Mouse (Mus musculus) testis, adult 2 months (tissue): Measurements from ENCODE around the gene Lta. TPM values are rescaled to one million over a fixed set of nuclear protein-coding genes. Genes with fewer than 3 reads are reported as not detected.

Experiments used
- H3K27ac ChIP-seq: fragments of 200-500 bp; 2 replicates; pipeline ENCODE4 v1.5.1; 2012; ENCODE audit warnings: low read depth, low read length; ENCODE audit not compliant: control insufficient read depth, insufficient read depth
- H3K27me3 ChIP-seq: fragments of 200-500 bp; 2 replicates; pipeline ENCODE4 v1.6.1; 2012; ENCODE audit warnings: mild to moderate bottlenecking, low read length, moderate library complexity; ENCODE audit not compliant: control insufficient read depth, insufficient read depth
- H3K36me3 ChIP-seq: fragments of 200-500 bp; 2 replicates; pipeline ENCODE4 v1.6.1; 2012; ENCODE audit warnings: mild to moderate bottlenecking, low read length; ENCODE audit not compliant: control insufficient read depth, insufficient read depth
- H3K4me1 ChIP-seq: fragments of 200-500 bp; 2 replicates; pipeline ENCODE4 v1.6.1; 2012; ENCODE audit warnings: low read length; ENCODE audit not compliant: control insufficient read depth, insufficient read depth
- H3K4me3 ChIP-seq: fragments of 200-500 bp; 2 replicates; pipeline ENCODE4 v1.5.1; 2012; ENCODE audit warnings: low read depth, mild to moderate bottlenecking, low read length, moderate library complexity, mixed read lengths; ENCODE audit not compliant: control insufficient read depth
- CTCF ChIP-seq: fragments of 200-500 bp; IDR thresholded peaks from 2 replicates; pipeline ENCODE4 v1.5.1; 2012; ENCODE audit warnings: low read depth, mild to moderate bottlenecking, inconsistent platforms, low read length, moderate library complexity; ENCODE audit not compliant: control insufficient read depth, insufficient read depth, insufficient replicate concordance
- POLR2A ChIP-seq: fragments of 200-500 bp; IDR thresholded peaks from 2 replicates; pipeline ENCODE4 v1.6.1; 2012; ENCODE audit warnings: low read depth, mild to moderate bottlenecking, inconsistent platforms, low read length, moderate library complexity; ENCODE audit not compliant: control insufficient read depth
- polyA plus RNA-seq: library from polyadenylated mRNA; depleted of rRNA; stranded (reverse); fragments of >200 nt; gene quantifications from 2 replicates; pipeline ENCODE4 v1.2.3, GENCODE M21; 2012

Lta gene
- polyA plus RNA-seq, 1 experiment = 0.07 TPM

DNA sequence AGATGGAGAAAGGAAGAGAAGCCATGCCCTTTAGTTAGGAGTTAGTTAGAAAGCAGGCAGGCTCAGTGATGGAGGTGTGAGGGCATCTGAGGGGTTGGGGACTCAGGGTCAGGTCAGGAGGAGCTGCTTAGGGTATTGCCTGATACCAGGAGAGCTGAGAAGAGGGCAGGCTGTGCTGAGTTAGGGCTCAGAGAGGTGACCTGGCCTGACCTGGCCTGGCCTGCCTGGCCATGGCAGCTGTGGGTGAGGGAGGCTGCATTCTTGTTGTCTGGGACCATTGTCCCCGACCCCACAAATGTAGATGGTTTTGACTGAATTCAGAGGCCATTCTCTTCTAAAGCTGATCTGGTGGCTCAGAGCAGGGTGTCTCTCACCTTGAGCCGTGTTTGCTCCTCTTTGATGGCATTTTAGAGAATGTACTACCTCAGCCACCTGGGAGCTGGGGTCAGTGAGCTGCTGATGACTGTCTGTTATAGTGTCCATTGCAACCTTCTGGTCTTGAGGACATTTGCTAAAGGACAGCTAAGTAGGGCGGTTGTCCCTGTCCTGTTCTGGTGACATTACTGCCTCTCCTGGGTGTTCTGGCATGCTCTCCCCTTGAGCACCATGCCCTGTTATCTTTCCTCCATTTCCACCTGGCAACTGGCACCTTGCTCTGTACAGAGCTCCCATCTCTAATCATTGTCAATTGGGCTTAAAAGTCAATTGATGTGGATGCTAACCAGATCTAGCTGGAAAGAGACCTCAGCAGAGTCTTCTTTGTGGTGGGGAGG, 45.4 kb upstream of the Lta start:
- H3K4me1 ChIP-seq = no peaks in the 10 kb centered on the region
- TF ChIP-seq CTCF (no peak), POLR2A (no peak)
- H3K27me3 ChIP-seq = no peaks in the 10 kb centered on the region
- H3K36me3 ChIP-seq = peaks cover 4% of the 10 kb centered on the region
- no peak overlapping the region for H3K27ac ChIP-seq
- no peak overlapping the region for H3K4me3 ChIP-seq

DNA sequence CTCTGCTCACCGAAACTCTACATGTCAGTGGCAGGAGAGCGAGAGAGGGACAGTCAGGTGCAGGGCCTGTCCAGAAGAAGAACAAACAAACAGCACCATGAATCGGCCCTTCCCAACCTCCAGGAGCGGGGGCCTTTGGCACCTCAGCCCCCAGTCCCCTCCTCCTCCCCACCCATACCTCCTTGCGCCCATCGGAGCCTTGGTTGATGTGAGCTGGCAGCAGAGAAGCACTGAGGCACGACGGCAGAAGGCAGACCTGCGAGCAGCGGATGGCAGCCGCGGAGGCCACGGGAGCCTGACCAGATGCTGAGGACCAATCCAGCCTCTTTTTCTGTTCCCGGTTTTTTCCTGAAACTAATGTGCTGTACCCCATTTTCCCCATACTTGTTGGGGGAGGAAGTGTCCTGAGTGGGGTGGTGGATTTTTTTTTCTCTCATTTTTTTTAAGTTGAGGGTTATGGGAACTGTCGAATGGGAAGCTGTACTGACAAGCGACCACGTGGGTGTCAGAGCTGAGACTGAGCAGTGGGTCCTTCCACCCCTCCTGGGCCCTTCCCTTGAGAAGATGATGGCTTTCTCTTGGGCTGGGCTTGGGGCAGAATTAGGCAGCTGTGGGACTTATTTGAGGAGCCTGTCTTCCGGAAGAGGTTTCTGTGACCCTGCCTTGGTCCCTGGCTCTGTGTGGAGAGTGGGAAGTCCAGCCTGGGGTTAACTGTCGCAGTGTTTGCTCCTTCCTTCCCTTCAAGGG, 44.5 kb upstream of the Lta start:
- H3K27ac ChIP-seq = no peak overlapping the region
- H3K4me3 ChIP-seq = no peak overlapping the region
- no peaks in the 10 kb centered on the region for H3K4me1 ChIP-seq
- H3K27me3 ChIP-seq = no peaks in the 10 kb centered on the region
- H3K36me3 ChIP-seq = peaks cover 4% of the 10 kb centered on the region
- TF ChIP-seq POLR2A (no peak), CTCF (no peak)

DNA sequence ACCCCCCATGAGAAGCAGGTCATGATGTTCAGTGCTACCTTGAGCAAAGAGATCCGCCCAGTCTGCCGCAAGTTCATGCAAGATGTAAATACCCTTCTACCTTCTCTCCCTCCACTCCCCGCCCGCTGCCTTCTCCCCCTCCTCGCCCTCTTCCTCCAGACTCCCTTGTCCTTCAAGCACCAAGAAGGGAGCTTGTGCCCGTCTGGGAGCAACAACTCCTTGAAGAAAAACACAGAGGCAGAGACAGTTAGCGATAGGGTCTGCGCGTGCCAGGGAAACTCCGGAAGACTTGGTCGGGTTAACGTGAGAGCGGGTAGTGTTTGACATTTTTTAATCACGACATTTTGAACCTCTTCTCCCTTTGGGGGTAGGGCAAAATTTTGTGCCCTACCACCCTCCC, 43.8 kb upstream of the Lta start:
- H3K4me1 ChIP-seq = peaks cover 2% of the 10 kb centered on the region; the same call in 1 of the 2 replicates
- H3K36me3 ChIP-seq = peaks cover 6% of the 10 kb centered on the region
- H3K27ac ChIP-seq = no peak overlapping the region
- H3K4me3 ChIP-seq = no peak overlapping the region
- TF ChIP-seq CTCF (no peak), POLR2A (no peak)
- no peaks in the 10 kb centered on the region for H3K27me3 ChIP-seq

DNA sequence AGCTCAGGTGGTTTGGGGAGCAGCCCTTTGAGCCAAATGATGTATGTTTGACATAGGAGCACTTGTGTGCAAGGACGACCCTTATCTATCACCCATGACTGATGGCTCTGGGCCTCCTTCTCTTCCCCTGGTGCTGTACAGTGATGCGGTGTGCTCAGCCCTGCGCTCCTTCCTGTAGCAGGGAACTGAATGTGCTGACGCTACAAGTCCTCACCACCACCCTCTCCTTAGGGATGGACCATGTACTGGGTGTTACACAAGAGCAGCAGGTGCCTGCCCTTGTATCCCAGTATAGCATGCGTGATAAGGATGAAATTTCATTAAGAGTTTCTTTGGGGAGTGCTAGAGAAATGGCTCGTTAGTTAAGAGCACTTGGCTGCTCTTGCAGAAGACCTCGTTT, 42.0 kb upstream of the Lta start:
- H3K4me1 ChIP-seq = peaks cover 8% of the 10 kb centered on the region
- TF ChIP-seq POLR2A (no peak), CTCF (no peak)
- H3K27ac ChIP-seq = no peak overlapping the region
- H3K27me3 ChIP-seq = no peaks in the 10 kb centered on the region
- no peak overlapping the region for H3K4me3 ChIP-seq
- H3K36me3 ChIP-seq = peaks cover 7% of the 10 kb centered on the region

DNA sequence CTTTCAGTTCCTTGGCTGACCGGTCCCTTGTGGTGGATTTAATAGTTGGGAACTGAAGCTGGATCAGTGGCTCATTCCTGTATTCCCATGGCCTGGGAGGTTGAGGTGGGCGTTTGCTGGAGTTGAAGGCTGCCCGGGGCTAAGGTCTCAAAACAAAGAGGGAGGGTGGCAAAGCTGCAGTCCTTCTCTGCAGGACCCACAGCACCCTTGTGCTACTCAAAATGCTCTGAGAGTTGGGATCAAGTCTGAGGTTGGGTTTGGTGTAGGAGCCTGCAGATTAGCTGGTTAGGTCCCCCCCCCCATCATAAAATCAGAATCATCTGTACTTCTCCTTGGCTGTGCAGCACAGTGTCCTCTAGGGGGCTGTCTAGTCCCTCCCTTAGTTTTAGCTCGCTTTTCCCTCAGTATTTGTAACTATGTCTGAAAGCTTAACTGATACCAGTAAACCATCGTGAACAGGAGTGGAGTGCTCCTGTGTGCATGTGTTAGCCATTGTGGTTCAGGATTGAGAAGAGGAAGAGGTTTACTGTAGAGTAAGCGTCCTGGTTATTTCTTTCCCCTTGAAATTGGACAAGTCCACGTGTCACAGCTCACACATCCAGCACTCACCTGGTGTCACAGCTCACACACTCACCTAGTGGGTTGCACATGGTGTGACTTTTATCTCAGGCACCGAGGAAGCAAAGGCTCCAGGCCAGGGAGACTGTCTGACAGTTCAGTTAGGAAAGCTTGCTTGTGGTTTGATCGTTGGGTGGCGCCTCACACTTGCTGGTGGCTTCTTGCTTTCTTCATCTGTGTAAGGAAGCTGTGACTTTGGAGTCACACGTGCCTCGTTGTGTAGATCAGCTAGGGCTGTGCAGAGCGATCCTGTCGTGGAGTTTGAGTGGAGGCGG, 40.8 kb upstream of the Lta start:
- peaks cover 8% of the 10 kb centered on the region for H3K4me1 ChIP-seq
- no peak overlapping the region for H3K4me3 ChIP-seq
- no peak overlapping the region for H3K27ac ChIP-seq
- peaks cover 7% of the 10 kb centered on the region for H3K36me3 ChIP-seq
- TF ChIP-seq CTCF (no peak), POLR2A (no peak)
- H3K27me3 ChIP-seq = no peaks in the 10 kb centered on the region

DNA sequence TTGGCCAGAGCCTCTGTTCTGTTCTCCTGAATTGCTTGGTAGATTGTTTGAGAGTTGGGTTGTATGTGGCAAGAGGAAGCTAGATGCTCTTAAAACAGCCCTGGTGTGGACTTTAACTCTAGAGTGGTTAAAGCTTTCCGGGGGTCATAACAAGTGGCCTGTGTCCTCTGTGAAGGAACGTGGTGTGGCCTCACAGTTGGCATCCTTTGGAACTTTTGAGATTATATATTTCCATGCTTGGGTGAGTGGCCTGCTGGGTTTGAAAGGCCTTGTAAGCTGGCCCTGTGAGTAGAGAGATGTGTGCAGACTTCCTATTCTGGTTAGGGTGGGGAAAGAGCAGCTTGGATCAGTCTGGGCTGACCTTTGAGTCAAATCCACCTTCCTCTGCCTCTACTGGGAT, 39.8 kb upstream of the Lta start:
- Histone ChIP-seq H3K27me3 (no peaks in the 10 kb centered on the region), H3K27ac (no peak overlapping the region), H3K4me3 (no peak overlapping the region), H3K36me3 (peaks cover 5% of the 10 kb centered on the region), H3K4me1 (peaks cover 17% of the 10 kb centered on the region)
- no peak for TF ChIP-seq POLR2A
- no peak for TF ChIP-seq CTCF

DNA sequence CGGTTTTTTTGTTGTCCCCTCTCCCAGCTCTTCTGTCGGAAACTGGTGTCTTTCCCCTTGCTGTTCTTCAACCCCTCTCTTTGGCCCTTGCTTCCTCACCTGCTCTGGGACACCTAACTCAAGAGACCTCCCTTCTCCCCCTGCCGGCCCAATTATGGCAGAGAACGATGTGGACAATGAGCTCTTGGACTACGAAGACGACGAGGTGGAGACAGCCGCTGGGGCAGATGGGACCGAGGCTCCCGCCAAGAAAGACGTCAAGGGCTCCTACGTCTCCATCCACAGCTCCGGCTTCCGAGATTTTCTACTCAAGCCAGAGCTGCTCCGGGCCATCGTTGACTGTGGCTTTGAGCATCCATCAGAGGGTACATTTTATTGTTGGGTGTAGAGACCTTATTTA, 37.9 kb upstream of the Lta start:
- Histone ChIP-seq H3K36me3 (peaks cover 5% of the 10 kb centered on the region), H3K4me3 (peak overlapping the region; percentile 92), H3K4me1 (peaks cover 18% of the 10 kb centered on the region), H3K27me3 (no peaks in the 10 kb centered on the region), H3K27ac (peak overlapping the region; percentile 89)
- TF ChIP-seq POLR2A (no peak), CTCF (no peak)
